Mouse (Mus musculus) embryonic fibroblast, embryonic 13.5 days (primary cell): ENCODE measurements around the gene Tmem108. TPM values are rescaled to one million over a fixed set of nuclear protein-coding genes. Genes with fewer than 3 reads are reported as not detected.

Experiments
- H3K27ac ChIP-seq: 2 replicates; pipeline ENCODE4 v1.5.1; 2012; ENCODE audit warnings: low read length, control low read depth, inconsistent platforms; ENCODE audit not compliant: insufficient read depth
- H3K4me1 ChIP-seq: 2 replicates; pipeline ENCODE4 v1.6.1; 2011; ENCODE audit warnings: low read length; ENCODE audit not compliant: control insufficient read depth, insufficient read depth
- H3K4me3 ChIP-seq: 2 replicates; pipeline ENCODE4 v1.5.1; 2011; ENCODE audit warnings: mild to moderate bottlenecking, control low read depth, low read length; ENCODE audit not compliant: insufficient read depth
- CTCF ChIP-seq: IDR thresholded peaks from 2 replicates; pipeline ENCODE4 v1.5.1; 2011; ENCODE audit warnings: mild to moderate bottlenecking, control low read depth, low read length, moderate library complexity, borderline replicate concordance; ENCODE audit not compliant: insufficient read depth
- POLR2A ChIP-seq: IDR thresholded peaks from 2 replicates; pipeline ENCODE4 v1.6.1; 2011; ENCODE audit warnings: low read depth, mild to moderate bottlenecking, control low read depth, low read length, moderate library complexity
- polyA plus RNA-seq: library from polyadenylated mRNA; stranded (reverse); fragments of >200 nt; gene quantifications from 2 replicates; pipeline ENCODE4 v1.2.4, GENCODE M21; 2011; ENCODE audit warnings: low read depth; ENCODE audit not compliant: missing spikeins, insufficient read length

Gene Tmem108
- polyA plus RNA-seq, 1 experiment = 2.6 TPM

- no peak overlapping the region for H3K27ac ChIP-seq
- H3K4me1 ChIP-seq = no peaks in the 10 kb centered on the region
- H3K4me3 ChIP-seq = no peak overlapping the region
- TF ChIP-seq CTCF = no peak
- TF ChIP-seq POLR2A = no peak
These were observed 199.6 kb downstream of the Tmem108 start for GRCm38 (mm10) chr9:103562063-103562462.

- no peak overlapping the region for H3K27ac ChIP-seq
These were observed 202.9 kb downstream of the Tmem108 start for GRCm38 (mm10) chr9:103558741-103559140.

DNA sequence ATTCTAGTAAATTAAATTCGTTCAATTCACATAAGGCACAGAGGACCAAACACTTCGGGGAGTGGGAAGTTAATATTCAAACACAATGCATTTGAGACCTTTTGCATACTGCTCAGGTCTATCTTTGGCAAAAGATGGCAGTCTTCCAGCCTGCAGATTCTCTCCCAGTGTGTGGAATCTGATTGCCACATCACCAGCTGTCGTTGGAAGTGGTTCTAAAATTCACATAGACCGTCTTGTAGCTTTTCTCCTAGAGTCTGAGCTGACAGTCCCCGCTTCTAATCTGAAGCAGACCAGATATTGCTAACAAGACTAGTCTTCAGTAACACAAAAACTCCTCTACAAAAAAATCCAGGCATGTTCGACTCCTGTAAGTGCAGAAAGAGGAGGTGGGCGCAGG lies 203.4 kb downstream of the Tmem108 start:
- Histone ChIP-seq H3K4me3 (no peak overlapping the region), H3K4me1 (no peaks in the 10 kb centered on the region), H3K27ac (no peak overlapping the region)
- TF ChIP-seq CTCF (no peak), POLR2A (no peak)

More at GRCm38 (mm10) chr9:103558741-103559140, 202.9 kb downstream of the Tmem108 start:
- Histone ChIP-seq H3K4me3 (no peak overlapping the region), H3K4me1 (no peaks in the 10 kb centered on the region)
- TF ChIP-seq POLR2A = no peak
- TF ChIP-seq CTCF = no peak

- no peaks in the 10 kb centered on the region for H3K4me1 ChIP-seq
- no peak overlapping the region for H3K27ac ChIP-seq
- TF ChIP-seq POLR2A = no peak
- no peak overlapping the region for H3K4me3 ChIP-seq
These were observed 204.6 kb downstream of the Tmem108 start for GRCm38 (mm10) chr9:103557085-103557484.

GRCm38 (mm10) chr9:103555334-103555733 lies 206.3 kb downstream of the Tmem108 start:
- Histone ChIP-seq H3K4me3 (no peak overlapping the region), H3K4me1 (no peaks in the 10 kb centered on the region), H3K27ac (no peak overlapping the region)
- TF ChIP-seq POLR2A (no peak), CTCF (no peak)

DNA sequence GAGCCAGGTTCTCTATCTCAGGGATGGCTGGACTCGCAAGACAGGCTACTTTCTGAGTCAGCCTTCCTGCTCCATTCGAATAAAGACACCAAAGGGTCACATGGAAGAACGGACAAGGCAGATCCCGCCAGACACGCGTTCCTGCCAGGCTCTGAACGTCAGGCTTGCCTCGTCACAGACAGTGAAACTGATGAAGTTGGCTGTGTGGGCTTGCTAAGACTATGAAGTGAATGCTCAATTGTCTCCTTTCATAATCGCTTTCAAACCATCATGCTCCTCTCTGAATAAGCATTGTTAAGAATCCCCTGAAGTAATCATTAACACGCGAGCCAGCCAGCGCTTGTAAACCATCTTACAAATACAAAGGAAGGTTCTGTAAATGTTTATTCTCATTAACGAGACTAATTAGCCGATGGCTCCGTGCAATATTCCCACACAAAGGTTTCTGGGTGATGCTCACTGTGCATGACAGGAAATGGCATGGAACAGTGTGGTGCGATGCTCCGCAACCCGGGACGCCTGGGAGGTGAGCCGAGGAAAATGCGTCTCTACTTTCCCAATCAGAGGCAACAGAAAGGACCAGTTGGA lies 210.9 kb downstream of the Tmem108 start:
- TF ChIP-seq POLR2A (no peak), CTCF (no peak)
- H3K27ac ChIP-seq = no peak overlapping the region
- H3K4me1 ChIP-seq = no peaks in the 10 kb centered on the region
- no peak overlapping the region for H3K4me3 ChIP-seq

- no peak overlapping the region for H3K4me3 ChIP-seq
- H3K4me1 ChIP-seq = no peaks in the 10 kb centered on the region
- H3K27ac ChIP-seq = no peak overlapping the region
- no peak for TF ChIP-seq POLR2A
- no peak for TF ChIP-seq CTCF
These were observed 212.5 kb downstream of the Tmem108 start for GRCm38 (mm10) chr9:103549178-103549577.

- no peaks in the 10 kb centered on the region for H3K4me1 ChIP-seq
- no peak overlapping the region for H3K4me3 ChIP-seq
- H3K27ac ChIP-seq = no peak overlapping the region
- TF ChIP-seq POLR2A = no peak
These were observed 213.0 kb downstream of the Tmem108 start for GRCm38 (mm10) chr9:103548606-103549005.

GRCm38 (mm10) chr9:103546695-103547645 lies 214.7 kb downstream of the Tmem108 start:
- Histone ChIP-seq H3K4me3 (no peak overlapping the region), H3K4me1 (no peaks in the 10 kb centered on the region), H3K27ac (no peak overlapping the region)
- no peak for TF ChIP-seq POLR2A
- TF ChIP-seq CTCF = no peak

DNA sequence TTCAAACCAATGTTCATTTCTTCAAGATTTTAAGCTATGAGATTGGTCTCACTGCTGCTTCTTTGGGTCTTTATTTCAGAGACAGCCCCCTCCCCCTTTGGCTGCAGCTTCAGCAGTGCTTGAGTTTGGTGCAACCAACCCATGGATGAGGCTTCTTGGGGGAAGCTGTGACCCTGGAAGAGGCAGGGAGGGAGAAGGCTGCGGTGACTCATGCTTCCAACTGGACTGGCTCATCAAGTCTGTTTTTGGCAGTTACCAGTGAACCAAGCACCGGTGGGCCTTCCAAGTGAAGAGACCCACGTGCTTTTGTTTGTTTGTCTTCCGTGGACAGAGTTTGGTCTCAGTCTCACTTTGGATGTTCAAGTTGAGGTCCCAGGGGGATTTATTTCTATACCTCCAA lies 215.9 kb downstream of the Tmem108 start:
- no peak overlapping the region for H3K27ac ChIP-seq
- H3K4me3 ChIP-seq = no peak overlapping the region
- no peaks in the 10 kb centered on the region for H3K4me1 ChIP-seq
- TF ChIP-seq POLR2A = no peak

DNA sequence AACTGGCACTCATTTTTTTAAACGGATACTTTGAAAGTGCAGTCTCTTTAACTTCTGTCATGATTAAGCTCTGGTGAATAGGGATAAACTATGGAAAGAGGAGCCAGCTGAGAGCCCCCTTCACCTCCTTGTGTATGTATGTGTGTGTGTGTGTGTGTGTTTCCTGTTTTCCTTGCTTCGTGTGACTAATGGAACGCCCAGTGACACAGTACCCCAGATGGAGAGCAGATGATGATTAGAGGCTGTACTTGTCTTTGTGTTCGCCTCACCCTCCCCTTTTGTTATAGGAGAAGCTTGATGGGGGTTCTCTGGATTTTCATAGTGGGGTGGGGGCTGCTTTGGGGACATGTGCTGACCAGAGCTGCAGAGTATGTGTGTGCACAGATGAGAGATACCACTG lies 216.4 kb downstream of the Tmem108 start:
- H3K4me1 ChIP-seq = no peaks in the 10 kb centered on the region
- TF ChIP-seq POLR2A (no peak), CTCF (no peak)

More for the DNA sequence above, 216.4 kb downstream of the Tmem108 start:
- Histone ChIP-seq H3K27ac (no peak overlapping the region), H3K4me3 (no peak overlapping the region)
